Mouse (Mus musculus): Measurements from ENCODE around the gene Plod2. TPM values are rescaled to one million over a fixed set of nuclear protein-coding genes. Genes with fewer than 3 reads are reported as not detected.

Plod2 gene
- total RNA-seq, 1 experiment, result 97.7 TPM

- Histone ChIP-seq H3K4me3 (ENCODE audit: insufficient read depth in 1 of 2, low read depth in 1 of 2, low read length in 2 of 2, poor library complexity in 1 of 2, severe bottlenecking in 1 of 2) (no peak overlapping the region), H3K36me3 (ENCODE audit: control insufficient read depth, insufficient read depth, low read length, poor library complexity, severe bottlenecking) (peaks cover 2% of the 10 kb centered on the region; the same call in 1 of the 2 replicates), H3K9me3 (ENCODE audit: control insufficient read depth, insufficient read depth, low read depth, low read length) (no peaks in the 10 kb centered on the region), H3K9ac (ENCODE audit: insufficient read depth, low read depth, low read length, poor library complexity, severe bottlenecking) (no peak overlapping the region), H3K27ac (ENCODE audit: insufficient read depth, low read depth, low read length, poor library complexity, severe bottlenecking) (no peak overlapping the region; the same call in 1 of the 2 replicates), H3K4me1 (ENCODE audit: control insufficient read depth in 2 of 2, insufficient read depth in 2 of 2, low read length in 2 of 2, poor library complexity in 1 of 2) (no peaks in the 10 kb centered on the region)
- in situ Hi-C loops (cut with MboI; ENCODE audit: low sequenced_read_pairs in 2 of 2, unreplicated experiment in 2 of 2), result no loop called here
- TF ChIP-seq ZNF384 (IDR thresholded peaks at IDR 0.05; ENCODE audit: low read depth, low read length) (0 out of 2 replicates have a peak, but pooled peaks have one; percentile 8), ZC3H11A (IDR thresholded peaks at IDR 0.05; ENCODE audit: borderline replicate concordance, low read depth, low read length) (no peak), CHD2 (IDR thresholded peaks at IDR 0.05; ENCODE audit: low read depth, low read length) (no peak), HCFC1 (IDR thresholded peaks at IDR 0.05; ENCODE audit: borderline replicate concordance, insufficient read depth, low read length) (no peak)
- DNase-seq (ENCODE audit: low read depth, low spot score), result no peak
These were observed 61.5 kb downstream of the Plod2 start for GRCm38 (mm10) chr9:92603541-92603940.

GRCm38 (mm10) chr9:92610628-92611267 is 68.7 kb downstream of the Plod2 start:
- no peak overlapping the region for H3K4me3 ChIP-seq (ENCODE audit: insufficient read depth in 1 of 2, low read depth in 1 of 2, low read length in 2 of 2, poor library complexity in 1 of 2, severe bottlenecking in 1 of 2)
- TF ChIP-seq ZC3H11A (IDR thresholded peaks at IDR 0.05; ENCODE audit: borderline replicate concordance, low read depth, low read length) (no peak), HCFC1 (IDR thresholded peaks at IDR 0.05; ENCODE audit: borderline replicate concordance, insufficient read depth, low read length) (no peak), CHD2 (IDR thresholded peaks at IDR 0.05; ENCODE audit: low read depth, low read length) (no peak), ZNF384 (IDR thresholded peaks at IDR 0.05; ENCODE audit: low read depth, low read length) (no peak), MAFK (IDR thresholded peaks at IDR 0.05; ENCODE audit: insufficient read depth, low read depth, low read length) (no peak)
- H3K27ac ChIP-seq (ENCODE audit: insufficient read depth, low read depth, low read length, poor library complexity, severe bottlenecking), result no peak overlapping the region
- peaks cover 2% of the 10 kb centered on the region; the same call in 1 of the 2 replicates for H3K36me3 ChIP-seq (ENCODE audit: control insufficient read depth, insufficient read depth, low read length, poor library complexity, severe bottlenecking)
- no peak overlapping the region for H3K9ac ChIP-seq (ENCODE audit: insufficient read depth, low read depth, low read length, poor library complexity, severe bottlenecking)
- H3K4me1 ChIP-seq (ENCODE audit: control insufficient read depth in 2 of 2, insufficient read depth in 2 of 2, low read length in 2 of 2, poor library complexity in 1 of 2), result no peaks in the 10 kb centered on the region; a peak in 1 of 4 replicates
- no peak for DNase-seq (ENCODE audit: low read depth, low spot score)
- no peaks in the 10 kb centered on the region for H3K9me3 ChIP-seq (ENCODE audit: control insufficient read depth, insufficient read depth, low read depth, low read length)
- in situ Hi-C loops (cut with MboI; ENCODE audit: low sequenced_read_pairs in 2 of 2, unreplicated experiment in 2 of 2), result no loop called here

GRCm38 (mm10) chr9:92612641-92613040 is 70.6 kb downstream of the Plod2 start:
- TF ChIP-seq HCFC1 (IDR thresholded peaks at IDR 0.05; ENCODE audit: borderline replicate concordance, insufficient read depth, low read length) (no peak), ZC3H11A (IDR thresholded peaks at IDR 0.05; ENCODE audit: borderline replicate concordance, low read depth, low read length) (no peak), ZNF384 (IDR thresholded peaks at IDR 0.05; ENCODE audit: low read depth, low read length) (no peak)
- Histone ChIP-seq H3K4me3 (ENCODE audit: insufficient read depth in 1 of 2, low read depth in 1 of 2, low read length in 2 of 2, poor library complexity in 1 of 2, severe bottlenecking in 1 of 2) (peak overlapping the region; percentile 37 to 60; a peak in 3 of 4 replicates), H3K9ac (ENCODE audit: insufficient read depth, low read depth, low read length, poor library complexity, severe bottlenecking) (no peak overlapping the region), H3K9me3 (ENCODE audit: control insufficient read depth, insufficient read depth, low read depth, low read length) (no peaks in the 10 kb centered on the region), H3K4me1 (ENCODE audit: control insufficient read depth in 2 of 2, insufficient read depth in 2 of 2, low read length in 2 of 2, poor library complexity in 1 of 2) (no peaks in the 10 kb centered on the region; a peak in 1 of 4 replicates), H3K36me3 (ENCODE audit: control insufficient read depth, insufficient read depth, low read length, poor library complexity, severe bottlenecking) (no peaks in the 10 kb centered on the region), H3K27ac (ENCODE audit: insufficient read depth, low read depth, low read length, poor library complexity, severe bottlenecking) (no peak overlapping the region)
- DNase-seq (ENCODE audit: low read depth, low spot score), result no peak
- in situ Hi-C loops (cut with MboI; ENCODE audit: low sequenced_read_pairs in 2 of 2, unreplicated experiment in 2 of 2), result no loop called here

- H3K4me3 ChIP-seq (ENCODE audit: insufficient read depth in 1 of 2, low read depth in 1 of 2, low read length in 2 of 2, poor library complexity in 1 of 2, severe bottlenecking in 1 of 2), result no peak overlapping the region
- no peaks in the 10 kb centered on the region for H3K9me3 ChIP-seq (ENCODE audit: control insufficient read depth, insufficient read depth, low read depth, low read length)
- H3K9ac ChIP-seq (ENCODE audit: insufficient read depth, low read depth, low read length, poor library complexity, severe bottlenecking), result no peak overlapping the region
- H3K27ac ChIP-seq (ENCODE audit: insufficient read depth, low read depth, low read length, poor library complexity, severe bottlenecking), result no peak overlapping the region
- H3K36me3 ChIP-seq (ENCODE audit: control insufficient read depth, insufficient read depth, low read length, poor library complexity, severe bottlenecking), result no peaks in the 10 kb centered on the region
- TF ChIP-seq HCFC1 (IDR thresholded peaks at IDR 0.05; ENCODE audit: borderline replicate concordance, insufficient read depth, low read length) (no peak), ZC3H11A (IDR thresholded peaks at IDR 0.05; ENCODE audit: borderline replicate concordance, low read depth, low read length) (no peak), ZNF384 (IDR thresholded peaks at IDR 0.05; ENCODE audit: low read depth, low read length) (no peak), MAFK (IDR thresholded peaks at IDR 0.05; ENCODE audit: insufficient read depth, low read depth, low read length) (no peak), CHD2 (IDR thresholded peaks at IDR 0.05; ENCODE audit: low read depth, low read length) (no peak)
- DNase-seq (ENCODE audit: low read depth, low spot score), result no peak
- in situ Hi-C loops (cut with MboI; ENCODE audit: low sequenced_read_pairs in 2 of 2, unreplicated experiment in 2 of 2), result no loop called here
- H3K4me1 ChIP-seq (ENCODE audit: control insufficient read depth in 2 of 2, insufficient read depth in 2 of 2, low read length in 2 of 2, poor library complexity in 1 of 2), result no peaks in the 10 kb centered on the region; a peak in 1 of 4 replicates
These were observed 71.2 kb downstream of the Plod2 start for GRCm38 (mm10) chr9:92613206-92613605.
